Mouse (Mus musculus) adrenal gland (tissue): ENCODE results near the gene Gm28043.

Source experiments
- intact Hi-C: fragments of 180-260 bp; cut with DNase I; formaldehyde crosslinking; loops from one replicate; pipeline ENCODE4 v1.15.1; 2025
- microRNA-seq, 2 experiments: library from miRNA; unstranded; fragments of <30 nt; microRNA quantifications; one replicate each; pipeline ENCODE4; 2019

Gene Gm28043

DNA sequence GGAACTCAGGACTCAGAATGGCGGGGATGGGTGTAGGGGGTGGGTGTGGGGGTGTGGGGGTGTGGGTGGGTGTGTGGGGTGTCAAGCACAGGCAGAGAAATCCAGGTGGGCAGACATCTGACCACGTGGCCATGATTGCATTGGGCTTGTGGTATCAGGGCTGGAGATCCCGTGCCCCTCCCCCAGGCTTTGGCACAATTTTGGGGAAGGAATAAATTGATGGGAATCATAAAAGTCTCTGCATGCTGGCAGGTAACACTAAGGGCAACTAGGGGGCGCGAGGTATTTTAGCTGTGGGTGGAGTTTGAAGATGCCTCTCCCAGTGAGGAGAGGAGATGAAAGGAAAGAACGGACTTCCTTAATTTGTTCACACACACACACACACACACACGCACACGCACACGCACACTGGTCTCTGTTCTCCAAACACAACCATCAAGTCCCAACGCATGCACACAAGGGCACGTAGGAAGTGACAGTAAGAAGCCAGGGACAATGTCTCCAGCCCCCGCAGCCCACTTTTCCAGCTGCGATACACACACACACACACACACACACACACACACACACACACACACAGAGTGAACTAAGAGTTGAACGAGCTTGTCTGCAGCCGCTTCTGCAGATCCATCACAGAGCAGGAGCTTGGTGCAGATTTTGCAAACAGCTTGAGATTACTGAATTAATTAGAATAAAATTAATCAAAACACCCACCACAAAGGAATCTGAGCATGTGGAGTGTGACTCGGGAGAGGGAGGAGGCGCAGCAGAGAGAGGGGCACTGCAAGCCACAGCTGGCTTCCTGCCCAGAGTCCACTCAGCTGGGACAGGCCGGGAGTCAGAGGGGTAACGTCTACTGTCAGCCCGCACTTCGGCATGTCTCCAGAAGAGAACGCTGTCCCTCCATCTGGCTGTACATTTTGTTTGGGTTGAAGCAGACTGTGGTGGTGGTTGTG lies 123.5 kb downstream of the Gm28043 start:
- intact Hi-C loops: no loop called here

DNA sequence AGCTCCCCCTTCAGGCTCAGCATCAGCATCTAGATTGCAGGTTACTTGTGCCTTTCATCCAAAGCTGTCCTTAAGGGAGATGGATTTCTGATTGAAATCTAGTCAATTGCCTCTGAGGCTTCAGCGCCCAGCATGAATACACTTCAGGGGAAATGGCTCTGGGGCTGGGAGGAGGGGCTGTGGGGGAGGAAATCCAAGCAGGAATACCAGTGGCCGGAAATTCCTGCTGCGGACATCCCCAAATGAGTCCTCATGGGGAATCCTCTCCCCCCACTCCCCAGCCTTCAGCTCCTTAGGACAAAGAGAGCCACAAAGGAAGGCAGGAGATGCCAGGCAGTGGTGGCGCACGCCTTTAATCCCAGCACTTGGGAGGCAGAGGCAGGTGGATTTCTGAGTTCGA lies 132.8 kb downstream of the Gm28043 start:
- intact Hi-C loops: no loop called here

Small RNA genes within 50 kb of the gene (microRNA-seq; reads per million reads assigned to microRNA genes)
- gene Mir7667: 0 to 0.23 reads per million in 2 experiments
